Mouse (Mus musculus) lung, adult 2 months (tissue): ENCODE data around the gene Mctp1.

Source experiments
- CTCF ChIP-seq: fragments of 200-500 bp; IDR thresholded peaks from 2 replicates; pipeline ENCODE4 v1.5.1; 2011; ENCODE audit warnings: mild to moderate bottlenecking, low read length, control low read depth; ENCODE audit not compliant: insufficient read depth
- POLR2A ChIP-seq: fragments of 200-500 bp; IDR thresholded peaks from 2 replicates; pipeline ENCODE4 v1.6.1; 2011; ENCODE audit warnings: low read depth, mild to moderate bottlenecking, control low read depth, low read length, borderline replicate concordance; ENCODE audit errors: extremely low read depth

GRCm38 (mm10) chr13:76591692-76592091, 207.4 kb downstream of the Mctp1 start:
- TF ChIP-seq CTCF (no peak), POLR2A (no peak)
